Mouse (Mus musculus) embryo, embryonic 10 days (tissue): ENCODE data around the gene Metrn.

Source experiments
- DNase-seq: peaks from one replicate; pipeline ENCODE4 v3.0.0-alpha.2; 2015; ENCODE audit warnings: low spot score

Gene Metrn

DNA sequence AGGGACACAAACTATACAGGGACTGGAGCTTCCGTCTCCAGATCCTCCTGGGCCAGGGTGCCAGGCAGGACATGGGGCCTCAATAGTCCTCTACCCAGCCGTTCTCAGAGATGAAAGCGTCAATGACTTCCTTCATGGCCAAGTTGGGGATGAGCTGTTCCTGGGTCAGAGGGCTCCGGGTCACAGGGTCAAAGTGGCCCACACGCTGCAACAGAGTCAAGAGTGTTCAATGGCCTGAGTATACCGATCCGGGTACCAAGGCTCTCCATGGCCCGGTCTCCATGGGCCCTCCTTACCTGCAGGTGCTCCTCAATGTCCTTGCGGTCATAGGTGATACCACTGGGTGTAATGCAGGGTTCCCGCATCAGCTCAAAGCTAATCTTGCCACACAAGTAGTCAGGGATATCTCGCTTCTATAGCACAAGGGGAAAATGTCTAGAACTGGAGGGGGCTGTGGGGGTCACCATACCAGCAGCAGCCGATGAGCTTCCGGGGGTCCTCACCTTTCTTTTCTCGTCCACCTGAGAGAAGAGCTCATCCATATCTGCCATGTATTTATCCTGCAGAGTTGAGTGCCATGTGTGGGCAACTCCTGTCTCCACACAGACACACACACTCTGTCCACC is 34.0 kb upstream of the Metrn start:
- DNase-seq = no peak

DNA sequence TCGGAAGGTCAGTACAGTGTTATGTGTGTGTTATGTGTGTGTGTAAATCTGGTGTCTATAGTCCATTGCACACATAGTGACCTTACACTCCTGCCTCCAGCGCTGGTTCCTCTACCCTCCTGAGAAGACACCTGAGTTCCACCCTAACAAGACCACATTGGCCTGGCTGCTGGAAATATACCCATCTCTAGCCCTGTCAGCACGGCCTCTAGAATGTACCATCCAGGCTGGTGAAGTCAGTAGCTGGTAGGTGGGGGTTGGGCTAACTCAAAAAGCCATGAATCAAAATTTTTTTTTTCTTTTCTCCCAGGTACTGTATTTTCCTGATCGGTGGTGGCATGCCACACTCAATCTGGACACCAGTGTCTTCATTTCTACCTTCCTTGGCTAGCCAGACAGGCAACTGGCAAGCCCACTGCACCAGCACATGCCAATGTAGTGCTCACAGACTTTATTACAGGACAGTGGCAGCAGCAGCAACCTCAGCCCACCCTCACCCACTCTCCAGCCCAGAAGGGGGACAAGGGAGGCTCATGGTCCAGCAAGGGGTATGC is 33.3 kb upstream of the Metrn start:
- DNase-seq = no peak

- DNase-seq = no peak
Observed at GRCm38 (mm10) chr17:25829558-25830017, 32.7 kb upstream of the Metrn start.

DNA sequence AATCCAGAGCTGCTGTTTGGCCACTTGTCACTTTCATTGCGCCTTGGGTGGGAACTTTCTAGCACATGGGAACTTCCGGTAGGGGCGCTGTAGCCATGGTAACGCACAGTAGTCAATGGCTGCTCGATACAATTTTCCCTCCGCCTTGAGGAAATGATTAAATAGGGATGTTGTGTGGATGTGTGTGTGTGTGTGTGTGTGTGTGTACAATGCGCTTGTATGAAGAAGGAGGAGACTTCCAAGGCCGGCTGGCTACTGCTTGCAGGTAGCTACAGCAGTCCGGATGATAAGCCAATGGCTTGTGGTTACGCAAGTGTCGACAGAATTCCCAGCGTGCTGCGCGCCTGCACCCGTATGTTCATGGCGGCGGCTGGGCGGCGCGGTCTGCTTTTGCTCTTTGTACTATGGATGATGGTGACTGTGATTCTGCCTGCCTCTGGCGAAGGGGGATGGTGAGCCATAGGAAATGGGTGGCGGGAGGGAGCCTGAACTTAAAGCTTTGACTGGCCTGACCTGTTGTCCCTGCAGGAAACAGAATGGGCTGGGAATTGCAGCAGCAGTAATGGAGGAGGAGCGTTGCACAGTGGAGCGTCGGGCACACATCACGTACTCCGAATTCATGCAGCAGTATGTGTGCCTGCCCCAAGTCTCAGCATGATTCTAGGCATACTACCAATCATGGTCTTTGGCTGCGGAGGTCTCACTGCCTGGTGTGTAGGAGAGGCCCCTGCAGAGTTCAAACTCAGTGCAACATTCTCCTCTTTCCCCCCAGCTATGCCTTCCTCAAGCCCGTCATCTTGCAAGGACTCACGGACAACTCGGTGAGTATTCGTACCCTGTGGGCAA is 32.0 kb upstream of the Metrn start, which contains the start of gene Jmjd8:
Gene Jmjd8, plus strand, starts transcription at position 156 of the 846 bp plus-strand sequence.
- peak; percentile 91 for DNase-seq

- no peak for DNase-seq
Observed at GRCm38 (mm10) chr17:25828223-25828594, 31.3 kb upstream of the Metrn start.

- no peak for DNase-seq
Observed at GRCm38 (mm10) chr17:25827546-25828222, 30.7 kb upstream of the Metrn start.

GRCm38 (mm10) chr17:25827011-25827410 is 30.1 kb upstream of the Metrn start:
- no peak for DNase-seq

DNA sequence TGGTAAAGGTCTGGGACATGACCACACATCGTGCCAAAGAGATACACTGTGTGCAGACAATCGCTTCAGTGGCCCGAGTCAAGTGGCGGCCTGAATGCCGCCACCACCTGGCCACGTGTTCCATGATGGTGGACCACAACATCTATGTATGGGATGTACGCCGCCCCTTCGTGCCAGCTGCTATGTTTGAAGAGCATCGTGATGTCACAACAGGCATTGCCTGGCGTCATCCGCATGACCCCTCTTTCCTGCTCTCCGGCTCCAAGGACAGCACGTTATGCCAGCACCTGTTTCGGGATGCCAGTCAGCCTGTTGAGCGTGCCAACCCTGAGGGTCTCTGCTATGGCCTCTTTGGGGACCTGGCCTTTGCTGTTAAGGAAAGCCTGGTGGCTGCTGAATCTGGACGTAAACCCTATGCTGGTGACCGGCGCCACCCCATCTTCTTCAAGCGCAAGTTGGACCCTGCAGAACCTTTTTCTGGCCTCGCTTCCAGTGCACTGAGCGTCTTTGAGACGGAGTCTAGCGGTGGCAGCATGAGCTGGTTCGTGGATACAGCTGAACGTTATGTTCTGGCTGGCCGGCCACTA is 29.1 kb upstream of the Metrn start:
- no peak for DNase-seq

- no peak for DNase-seq
Observed at GRCm38 (mm10) chr17:25825311-25825710, 28.4 kb upstream of the Metrn start.

- no peak for DNase-seq
Observed at GRCm38 (mm10) chr17:25824362-25825142, 27.6 kb upstream of the Metrn start.

- peak; percentile 93 for DNase-seq
Observed at GRCm38 (mm10) chr17:25823452-25823851, 26.5 kb upstream of the Metrn start, which contains the start of gene Wdr24. Gene Wdr24 (plus strand): TSS chr17:25823627.

DNA sequence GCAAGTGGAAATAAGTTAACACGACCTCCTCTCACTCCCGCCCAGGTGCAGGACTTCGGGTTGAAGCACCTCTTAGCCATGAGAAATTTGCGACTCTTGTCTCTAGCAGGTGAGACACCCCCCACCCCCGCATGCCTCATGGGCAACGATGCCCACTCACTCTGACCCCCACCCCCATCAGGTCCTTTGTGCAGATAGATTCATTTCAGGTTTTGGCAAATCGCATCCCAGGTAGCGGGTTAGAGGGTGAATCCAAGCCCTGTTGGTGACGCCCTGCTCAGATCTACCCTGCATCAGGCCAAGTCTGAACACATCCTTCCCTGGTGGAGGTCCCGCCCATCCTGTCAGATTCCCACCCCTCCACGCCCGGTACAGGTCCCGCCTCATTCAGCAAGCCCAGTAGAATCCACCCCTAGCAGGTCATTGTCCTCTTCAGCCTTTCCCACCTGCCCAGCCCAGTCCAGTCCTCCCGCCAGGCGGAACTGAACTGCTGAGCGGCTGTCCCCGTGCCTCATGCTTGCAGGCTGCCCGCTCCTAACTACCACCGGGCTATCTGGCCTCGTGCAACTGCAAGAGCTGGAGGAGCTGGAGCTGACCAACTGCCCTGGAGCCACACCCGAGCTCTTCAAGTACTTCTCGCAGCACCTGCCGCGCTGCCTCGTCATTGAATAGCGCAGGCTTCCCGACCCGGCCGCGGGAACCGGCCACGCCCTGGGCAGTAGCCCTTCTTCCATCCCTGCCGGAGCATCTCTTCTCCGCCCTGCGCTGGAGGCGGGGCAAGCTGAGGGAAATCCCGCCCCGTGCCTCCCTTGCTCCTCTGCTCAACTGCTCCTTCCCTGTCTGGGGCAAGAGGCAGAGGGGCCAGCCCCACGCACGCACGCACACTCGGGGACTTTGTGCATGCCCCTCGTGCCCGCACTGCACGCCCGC is 22.2 kb upstream of the Metrn start:
- DNase-seq = peak; percentile 47

DNA sequence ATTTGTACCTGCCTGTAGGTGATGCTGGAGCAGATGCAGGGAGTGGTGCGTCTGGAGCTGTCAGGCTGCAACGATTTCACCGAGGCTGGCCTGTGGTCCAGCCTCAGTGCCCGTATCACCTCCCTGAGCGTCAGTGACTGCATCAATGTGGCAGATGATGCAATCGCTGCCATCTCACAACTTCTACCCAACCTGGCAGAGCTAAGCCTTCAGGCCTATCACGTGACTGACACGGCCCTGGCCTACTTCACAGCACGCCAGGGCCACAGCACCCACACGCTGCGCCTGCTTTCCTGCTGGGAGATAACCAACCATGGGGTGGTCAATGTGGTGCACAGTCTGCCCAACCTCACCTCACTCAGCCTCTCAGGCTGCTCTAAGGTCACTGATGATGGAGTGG is 20.7 kb upstream of the Metrn start:
- DNase-seq = no peak

DNA sequence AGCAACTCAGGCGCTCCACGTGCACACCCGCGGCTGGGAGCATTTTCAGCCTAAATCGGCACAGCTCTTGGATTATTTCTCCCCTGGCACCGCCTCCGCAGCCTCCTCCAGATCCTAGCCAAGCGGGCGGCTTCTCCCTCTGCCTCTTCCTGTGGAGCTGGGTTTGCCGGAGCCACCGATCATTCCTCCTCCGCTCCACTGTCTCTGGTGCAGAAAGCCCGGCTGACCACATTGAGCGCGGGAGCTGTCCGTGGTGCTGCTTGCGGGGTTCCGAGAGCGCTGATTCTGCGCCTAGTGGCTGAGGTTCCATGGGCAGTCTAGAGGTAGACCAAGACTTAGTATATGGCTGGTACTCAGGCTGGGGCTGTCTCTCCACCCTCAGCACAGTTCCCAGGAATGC is 16.5 kb upstream of the Metrn start:
- DNase-seq = peak; percentile 94

- DNase-seq = no peak
Observed at GRCm38 (mm10) chr17:25810890-25811289, 14.0 kb upstream of the Metrn start.

GRCm38 (mm10) chr17:25809606-25810340 is 12.8 kb upstream of the Metrn start:
- no peak for DNase-seq

- peak; percentile 87 for DNase-seq
Observed at GRCm38 (mm10) chr17:25808789-25809605, 12.1 kb upstream of the Metrn start, which contains the start of gene Fbxl16. Gene Fbxl16 (plus strand): TSS chr17:25809085.

GRCm38 (mm10) chr17:25808028-25808427 is 11.1 kb upstream of the Metrn start:
- no peak for DNase-seq
